Mouse (Mus musculus): ENCODE results near the gene Gatm. TPM values are rescaled to one million over a fixed set of nuclear protein-coding genes. Genes with fewer than 3 reads are reported as not detected.

The Gatm gene
- polyA plus RNA-seq, 1 experiment from 2014 or later: 61.8 TPM

- 32% methylated on average over 4 of the region's 4 CpGs for WGBS
- peak; percentile 60; the same call in 1 of the 2 replicates for ATAC-seq
Measured at GRCm38 (mm10) chr2:122618719-122619118, 7.6 kb upstream of the Gatm start.

GRCm38 (mm10) chr2:122617792-122618191 lies 6.7 kb upstream of the Gatm start:
- WGBS: 77% methylated on average over 6 of the region's 6 CpGs
- no peak for ATAC-seq
- peak overlapping the region; percentile 7; the same call in 1 of the 2 replicates for H3K27ac ChIP-seq (ENCODE audit: low read depth, low read length)

More at GRCm38 (mm10) chr2:122618719-122619118, 7.6 kb upstream of the Gatm start:
- no peak overlapping the region for H3K4me3 ChIP-seq (ENCODE audit: low read length)
- no peak overlapping the region for H3K27ac ChIP-seq (ENCODE audit: low read depth, low read length)
- H3K4me1 ChIP-seq (ENCODE audit: control insufficient read depth, insufficient read depth, low read depth, low read length): peaks cover 2% of the 10 kb centered on the region; the same call in 1 of the 2 replicates
- no peaks in the 10 kb centered on the region for H3K36me3 ChIP-seq (ENCODE audit: control insufficient read depth, insufficient read depth, low read length)
- no peaks in the 10 kb centered on the region for H3K27me3 ChIP-seq (replicated peaks; ENCODE audit: control insufficient read depth, insufficient read depth, low read length)
- no peak overlapping the region for H3K9ac ChIP-seq (ENCODE audit: low read depth, low read length)
- no peaks in the 10 kb centered on the region for H3K9me3 ChIP-seq (ENCODE audit: control insufficient read depth, low read length)
- H3K4me2 ChIP-seq (ENCODE audit: low read length): no peak overlapping the region

GRCm38 (mm10) chr2:122616237-122616636 lies 5.1 kb upstream of the Gatm start:
- Histone ChIP-seq H3K9ac (ENCODE audit: low read depth, low read length) (no peak overlapping the region), H3K4me2 (ENCODE audit: low read length) (no peak overlapping the region), H3K27ac (ENCODE audit: low read depth, low read length) (no peak overlapping the region), H3K27me3 (replicated peaks; ENCODE audit: control insufficient read depth, insufficient read depth, low read length) (no peaks in the 10 kb centered on the region), H3K36me3 (ENCODE audit: control insufficient read depth, insufficient read depth, low read length) (no peaks in the 10 kb centered on the region), H3K9me3 (ENCODE audit: control insufficient read depth, low read length) (no peaks in the 10 kb centered on the region), H3K4me1 (ENCODE audit: control insufficient read depth, insufficient read depth, low read depth, low read length) (peaks cover 2% of the 10 kb centered on the region; the same call in 1 of the 2 replicates), H3K4me3 (ENCODE audit: low read length) (no peak overlapping the region)
- WGBS: 55% methylated on average over 6 of the region's 6 CpGs
- ATAC-seq: no peak

More at GRCm38 (mm10) chr2:122617792-122618191, 6.7 kb upstream of the Gatm start:
- Histone ChIP-seq H3K4me3 (ENCODE audit: low read length) (no peak overlapping the region), H3K9me3 (ENCODE audit: control insufficient read depth, low read length) (no peaks in the 10 kb centered on the region), H3K27me3 (replicated peaks; ENCODE audit: control insufficient read depth, insufficient read depth, low read length) (no peaks in the 10 kb centered on the region), H3K9ac (ENCODE audit: low read depth, low read length) (no peak overlapping the region), H3K4me1 (ENCODE audit: control insufficient read depth, insufficient read depth, low read depth, low read length) (peaks cover 2% of the 10 kb centered on the region; the same call in 1 of the 2 replicates), H3K36me3 (ENCODE audit: control insufficient read depth, insufficient read depth, low read length) (no peaks in the 10 kb centered on the region), H3K4me2 (ENCODE audit: low read length) (no peak overlapping the region)

GRCm38 (mm10) chr2:122611654-122611973 lies 511 bp upstream of the Gatm start:
- Histone ChIP-seq H3K4me3 (ENCODE audit: low read length) (peak overlapping the region; percentile 77), H3K36me3 (ENCODE audit: control insufficient read depth, insufficient read depth, low read length) (no peaks in the 10 kb centered on the region), H3K27ac (ENCODE audit: low read depth, low read length) (no peak overlapping the region), H3K4me2 (ENCODE audit: low read length) (peak overlapping the region; percentile 89), H3K27me3 (replicated peaks; ENCODE audit: control insufficient read depth, insufficient read depth, low read length) (no peaks in the 10 kb centered on the region), H3K9me3 (ENCODE audit: control insufficient read depth, low read length) (no peaks in the 10 kb centered on the region), H3K4me1 (ENCODE audit: control insufficient read depth, insufficient read depth, low read depth, low read length) (peaks cover 3% of the 10 kb centered on the region; the same call in 1 of the 2 replicates), H3K9ac (ENCODE audit: low read depth, low read length) (peak overlapping the region; percentile 88)
- 86% methylated on average over 4 of the region's 4 CpGs for WGBS
- ATAC-seq: no peak

GRCm38 (mm10) chr2:122608820-122609219 lies 2.3 kb downstream of the Gatm start:
- H3K9ac ChIP-seq (ENCODE audit: low read depth, low read length): no peak overlapping the region
- no peaks in the 10 kb centered on the region for H3K27me3 ChIP-seq (replicated peaks; ENCODE audit: control insufficient read depth, insufficient read depth, low read length)
- H3K27ac ChIP-seq (ENCODE audit: low read depth, low read length): no peak overlapping the region
- no peak overlapping the region for H3K4me2 ChIP-seq (ENCODE audit: low read length)
- no peaks in the 10 kb centered on the region for H3K9me3 ChIP-seq (ENCODE audit: control insufficient read depth, low read length)
- ATAC-seq: no peak
- H3K4me3 ChIP-seq (ENCODE audit: low read length): no peak overlapping the region
- 83% methylated on average over 9 of the region's 9 CpGs for WGBS
- peaks cover 3% of the 10 kb centered on the region; the same call in 1 of the 2 replicates for H3K4me1 ChIP-seq (ENCODE audit: control insufficient read depth, insufficient read depth, low read depth, low read length)
- H3K36me3 ChIP-seq (ENCODE audit: control insufficient read depth, insufficient read depth, low read length): peaks cover 2% of the 10 kb centered on the region; the same call in 1 of the 2 replicates

GRCm38 (mm10) chr2:122605829-122606228 lies 5.3 kb downstream of the Gatm start:
- no peaks in the 10 kb centered on the region for H3K27me3 ChIP-seq (replicated peaks; ENCODE audit: control insufficient read depth, insufficient read depth, low read length)
- H3K9me3 ChIP-seq (ENCODE audit: control insufficient read depth, low read length): no peaks in the 10 kb centered on the region
- 69% methylated on average over 5 of the region's 5 CpGs for WGBS
- H3K4me2 ChIP-seq (ENCODE audit: low read length): no peak overlapping the region
- H3K4me3 ChIP-seq (ENCODE audit: low read length): no peak overlapping the region
- peaks cover 3% of the 10 kb centered on the region; the same call in 1 of the 2 replicates for H3K4me1 ChIP-seq (ENCODE audit: control insufficient read depth, insufficient read depth, low read depth, low read length)
- ATAC-seq: peak; percentile 83
- H3K9ac ChIP-seq (ENCODE audit: low read depth, low read length): no peak overlapping the region
- peaks cover 13% of the 10 kb centered on the region for H3K36me3 ChIP-seq (ENCODE audit: control insufficient read depth, insufficient read depth, low read length)
- no peak overlapping the region; the same call in 1 of the 2 replicates for H3K27ac ChIP-seq (ENCODE audit: low read depth, low read length)

GRCm38 (mm10) chr2:122601354-122601753 lies 9.7 kb downstream of the Gatm start:
- no peak overlapping the region for H3K9ac ChIP-seq (ENCODE audit: low read depth, low read length)
- H3K4me1 ChIP-seq (ENCODE audit: control insufficient read depth, insufficient read depth, low read depth, low read length): no peaks in the 10 kb centered on the region
- ATAC-seq: no peak
- no peak overlapping the region for H3K27ac ChIP-seq (ENCODE audit: low read depth, low read length)
- peaks cover 13% of the 10 kb centered on the region for H3K36me3 ChIP-seq (ENCODE audit: control insufficient read depth, insufficient read depth, low read length)
- H3K4me2 ChIP-seq (ENCODE audit: low read length): no peak overlapping the region
- no peak overlapping the region for H3K4me3 ChIP-seq (ENCODE audit: low read length)
- WGBS: 80% methylated on average over 2 of the region's 2 CpGs
- H3K27me3 ChIP-seq (replicated peaks; ENCODE audit: control insufficient read depth, insufficient read depth, low read length): no peaks in the 10 kb centered on the region
- no peaks in the 10 kb centered on the region for H3K9me3 ChIP-seq (ENCODE audit: control insufficient read depth, low read length)

GRCm38 (mm10) chr2:122599736-122600135 lies 11.4 kb downstream of the Gatm start:
- no peak for ATAC-seq
- Histone ChIP-seq H3K36me3 (ENCODE audit: control insufficient read depth, insufficient read depth, low read length) (peaks cover 13% of the 10 kb centered on the region), H3K27ac (ENCODE audit: low read depth, low read length) (no peak overlapping the region), H3K27me3 (replicated peaks; ENCODE audit: control insufficient read depth, insufficient read depth, low read length) (no peaks in the 10 kb centered on the region), H3K9ac (ENCODE audit: low read depth, low read length) (no peak overlapping the region), H3K9me3 (ENCODE audit: control insufficient read depth, low read length) (no peaks in the 10 kb centered on the region), H3K4me1 (ENCODE audit: control insufficient read depth, insufficient read depth, low read depth, low read length) (no peaks in the 10 kb centered on the region), H3K4me2 (ENCODE audit: low read length) (no peak overlapping the region), H3K4me3 (ENCODE audit: low read length) (no peak overlapping the region)
- 90% methylated on average over 2 of the region's 2 CpGs for WGBS

GRCm38 (mm10) chr2:122595461-122595860 lies 15.6 kb downstream of the Gatm start:
- 94% methylated on average over 16 of the region's 16 CpGs for WGBS
- Histone ChIP-seq H3K9ac (ENCODE audit: low read depth, low read length) (no peak overlapping the region), H3K9me3 (ENCODE audit: control insufficient read depth, low read length) (no peaks in the 10 kb centered on the region), H3K27me3 (replicated peaks; ENCODE audit: control insufficient read depth, insufficient read depth, low read length) (no peaks in the 10 kb centered on the region), H3K36me3 (ENCODE audit: control insufficient read depth, insufficient read depth, low read length) (no peaks in the 10 kb centered on the region; the same call in 1 of the 2 replicates), H3K27ac (ENCODE audit: low read depth, low read length) (no peak overlapping the region), H3K4me1 (ENCODE audit: control insufficient read depth, insufficient read depth, low read depth, low read length) (no peaks in the 10 kb centered on the region), H3K4me2 (ENCODE audit: low read length) (no peak overlapping the region), H3K4me3 (ENCODE audit: low read length) (no peak overlapping the region)
- no peak for ATAC-seq

Measured in hindbrain, embryonic 16.5 days (tissue).